Mouse (Mus musculus) adrenal gland, postnatal 25 days (tissue): ENCODE data around the gene Fasn. TPM values are rescaled to one million over a fixed set of nuclear protein-coding genes. Genes with fewer than 3 reads are reported as not detected.

ENCODE experiments used
- DNase-seq: peaks from one replicate; pipeline ENCODE4 v3.0.0; 2021; ENCODE audit warnings: mixed read lengths
- total RNA-seq: library from RNA; stranded (reverse); gene quantifications from 2 replicates; pipeline ENCODE4 v1.2.3, GENCODE M21; 2021

The Fasn gene
- total RNA-seq, 1 experiment from 2014 or later, result 1,301 TPM

- no peak for DNase-seq
Observed at GRCm38 (mm10) chr11:120761811-120762671, 62.3 kb downstream of the Fasn start.

GRCm38 (mm10) chr11:120760236-120760635 lies 64.1 kb downstream of the Fasn start:
- no peak for DNase-seq

Other genes with a start within 250 kb of the Fasn start
- gene Arhgdia, start 242.9 kb downstream of the Fasn start, total RNA-seq, result 333 and 334 TPM in 2 replicates
- 101 and 105 TPM in 2 replicates for gene Alyref, start 226.2 kb downstream of the Fasn start, total RNA-seq
- gene Anapc11, start 226.1 kb downstream of the Fasn start, total RNA-seq, result 81.5 and 102 TPM in 2 replicates
- gene Npb, start 216.1 kb downstream of the Fasn start, total RNA-seq, result 3.1 TPM in 1 of 2 replicates, not detected in the other
- gene Pcyt2, start 206.6 kb downstream of the Fasn start, total RNA-seq, result 344 and 351 TPM in 2 replicates
- gene Sirt7, start 199.3 kb downstream of the Fasn start, total RNA-seq, result 82.5 and 103 TPM in 2 replicates
- 69.7 and 76.5 TPM in 2 replicates for gene Mafg, start 190.9 kb downstream of the Fasn start, total RNA-seq
- gene Pycr1, start 180.8 kb downstream of the Fasn start, total RNA-seq, result 1.3 TPM in 2 replicates
- not detected in 2 replicates for gene Myadml2, start 176.4 kb downstream of the Fasn start, total RNA-seq
- gene Notum, start 163.4 kb downstream of the Fasn start, total RNA-seq, result 9.4 and 12.1 TPM in 2 replicates
- gene Aspscr1, start 151.6 kb downstream of the Fasn start, total RNA-seq, result 83.4 and 112 TPM in 2 replicates
- gene Cenpx, start 110.8 kb downstream of the Fasn start, total RNA-seq, result 52.6 and 54.2 TPM in 2 replicates
- 40.9 and 46.8 TPM in 2 replicates for gene Lrrc45, start 110.6 kb downstream of the Fasn start, total RNA-seq
- 5.6 and 10.0 TPM in 2 replicates for gene Rac3, start 103.1 kb downstream of the Fasn start, total RNA-seq
- 59.0 and 82.3 TPM in 2 replicates for gene Dcxr, start 97.3 kb downstream of the Fasn start, total RNA-seq
- gene Cbr2, start 92.4 kb downstream of the Fasn start, total RNA-seq, result 1.9 and 3.7 TPM in 2 replicates
- 11.4 and 18.7 TPM in 2 replicates for gene Hmga1b, start 61.8 kb downstream of the Fasn start, total RNA-seq
- 21.3 and 23.9 TPM in 2 replicates for gene Rfng, start 40.3 kb downstream of the Fasn start, total RNA-seq
- 120 and 131 TPM in 2 replicates for gene Gps1, start 40.3 kb downstream of the Fasn start, total RNA-seq
- 62.7 and 65.8 TPM in 2 replicates for gene Dus1l, start 28.1 kb downstream of the Fasn start, total RNA-seq
- 12.1 and 13.3 TPM in 2 replicates for gene Ccdc57, start 108.3 kb upstream of the Fasn start, total RNA-seq
- gene Slc16a3, start 123.9 kb upstream of the Fasn start, total RNA-seq, result 0.38 and 0.85 TPM in 2 replicates
- gene Csnk1d, start 166.8 kb upstream of the Fasn start, total RNA-seq, result 117 and 144 TPM in 2 replicates
- gene Cd7, start 214.9 kb upstream of the Fasn start, total RNA-seq, result not detected in 2 replicates
- not detected in 2 replicates for gene Sectm1b, start 239.0 kb upstream of the Fasn start, total RNA-seq